Mouse (Mus musculus) induced T-regulatory cell, adult 2 months (primary cell): ENCODE results near the gene Slx4ip.

ENCODE experiments used
- DNase-seq: peaks from one replicate; pipeline ENCODE4 v3.0.0-alpha.2; 2012; ENCODE audit warnings: low read depth

The Slx4ip gene

DNA sequence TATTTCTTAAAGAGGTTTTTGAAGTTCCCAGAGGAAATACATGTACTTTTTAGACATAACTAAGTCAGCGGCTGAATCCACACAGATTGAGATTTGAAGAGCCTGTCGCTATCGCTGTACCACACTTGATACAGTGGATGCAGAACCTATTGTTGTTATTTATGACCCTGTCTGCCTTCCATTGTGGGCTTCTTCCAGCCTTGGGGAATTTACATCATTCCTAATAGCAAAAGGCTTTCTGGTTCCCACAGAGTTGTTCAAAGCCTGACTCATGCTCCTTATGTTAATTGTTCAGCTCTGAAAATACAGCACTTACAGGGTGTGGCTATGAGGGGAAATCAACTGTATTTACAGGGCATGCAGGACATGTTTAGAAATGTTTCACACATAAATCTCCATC is 173.5 kb downstream of the Slx4ip start:
- no peak for DNase-seq

DNA sequence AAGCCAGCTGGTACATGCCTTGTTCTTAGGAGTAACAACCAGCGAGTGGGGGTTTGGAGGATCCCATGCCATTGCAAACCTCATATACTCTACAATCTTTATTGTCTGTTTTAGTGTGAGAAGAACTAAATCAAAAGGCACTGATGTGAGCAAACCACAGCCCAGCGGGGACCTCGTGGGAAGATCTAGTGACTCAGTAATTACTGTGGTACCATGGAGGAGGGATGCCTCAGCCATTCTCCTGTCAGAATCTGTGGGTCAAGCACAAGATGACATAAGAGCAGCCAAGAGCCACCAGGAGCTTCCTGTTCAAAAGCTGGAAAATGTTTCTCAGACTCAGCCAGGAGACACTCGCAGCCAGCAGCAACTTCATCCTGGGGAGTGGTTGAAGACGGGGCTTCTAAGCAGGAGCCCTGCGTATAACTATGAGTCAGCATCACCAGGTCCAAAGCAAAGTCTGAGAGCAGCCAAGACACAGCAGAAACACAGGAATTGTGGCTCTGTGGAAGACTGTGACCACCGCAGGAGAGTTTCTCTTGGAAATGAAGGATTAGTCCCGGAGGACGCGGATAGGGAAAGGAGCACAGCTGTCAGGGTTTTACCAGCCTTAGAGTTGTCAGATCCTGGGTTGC is 176.6 kb downstream of the Slx4ip start:
- DNase-seq: no peak

DNA sequence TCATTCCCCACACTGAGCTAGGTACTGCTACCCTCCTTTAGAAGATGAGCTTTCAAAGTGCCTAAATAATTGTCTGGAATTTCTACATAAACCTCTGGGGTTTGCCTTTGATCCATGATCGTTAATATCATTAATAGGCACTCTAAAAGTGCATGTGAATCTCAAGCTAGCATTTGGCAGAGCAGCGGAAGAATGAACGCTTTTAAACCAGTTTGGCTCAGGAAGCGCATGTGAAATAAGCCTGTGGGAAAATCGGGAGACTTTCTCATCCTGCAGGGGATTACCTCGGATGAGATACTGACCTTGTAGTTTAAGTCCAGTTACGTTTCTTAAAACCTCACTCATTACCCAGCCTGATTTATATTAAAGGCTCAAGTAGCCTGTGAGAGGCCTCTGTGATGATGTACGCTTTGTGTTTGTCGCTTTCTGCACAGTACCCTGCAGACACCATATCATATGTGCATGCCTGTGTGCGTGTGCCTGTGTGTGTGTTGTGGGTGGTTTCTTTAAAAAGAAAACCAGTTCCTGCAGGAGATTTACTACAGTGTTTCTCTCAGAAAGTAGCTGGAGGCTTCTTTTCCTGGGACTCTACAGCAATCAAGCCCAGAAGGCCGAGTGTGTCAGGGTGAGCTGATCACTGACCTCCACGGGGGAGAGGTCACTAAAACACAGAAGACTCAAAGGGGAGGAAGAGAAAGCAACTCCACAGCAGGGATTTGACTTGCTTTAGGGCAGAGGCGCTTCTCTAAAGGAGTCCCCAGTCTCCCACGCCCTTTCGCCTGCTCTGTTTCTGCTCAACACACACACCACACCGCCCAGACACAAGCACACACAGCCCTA is 182.7 kb downstream of the Slx4ip start:
- no peak for DNase-seq

- no peak for DNase-seq
Observed at GRCm38 (mm10) chr2:137074313-137074620, 183.2 kb downstream of the Slx4ip start.

GRCm38 (mm10) chr2:137078771-137079170 is 187.8 kb downstream of the Slx4ip start:
- DNase-seq: no peak

DNA sequence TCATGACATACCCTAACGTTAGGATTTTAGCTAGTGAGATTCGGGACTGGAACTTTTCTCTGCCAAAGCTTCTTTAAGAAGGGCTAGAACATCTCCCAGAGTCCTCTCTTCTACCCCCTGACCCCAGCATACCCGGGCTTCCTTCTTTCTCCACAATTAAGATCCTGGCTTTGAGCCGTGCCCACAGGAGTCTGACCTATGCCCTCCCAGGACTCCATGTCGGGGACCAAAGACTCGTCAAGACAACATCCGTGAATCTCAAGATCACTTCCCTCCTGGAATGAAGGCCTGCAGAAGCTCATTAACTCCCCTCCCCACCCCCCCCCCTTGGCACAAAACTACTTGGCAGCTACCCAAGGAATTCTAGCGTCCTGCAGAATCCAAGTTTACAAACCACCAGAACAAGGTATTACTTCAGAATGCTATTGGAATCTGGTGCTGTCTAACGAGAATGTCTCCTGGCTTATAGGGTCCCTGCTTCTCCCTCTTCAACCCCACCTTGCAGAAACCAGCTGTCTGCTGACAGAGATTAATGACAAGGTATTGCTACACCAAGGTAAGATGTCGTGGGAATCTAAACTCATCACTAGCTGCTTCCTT is 188.8 kb downstream of the Slx4ip start:
- DNase-seq: no peak

DNA sequence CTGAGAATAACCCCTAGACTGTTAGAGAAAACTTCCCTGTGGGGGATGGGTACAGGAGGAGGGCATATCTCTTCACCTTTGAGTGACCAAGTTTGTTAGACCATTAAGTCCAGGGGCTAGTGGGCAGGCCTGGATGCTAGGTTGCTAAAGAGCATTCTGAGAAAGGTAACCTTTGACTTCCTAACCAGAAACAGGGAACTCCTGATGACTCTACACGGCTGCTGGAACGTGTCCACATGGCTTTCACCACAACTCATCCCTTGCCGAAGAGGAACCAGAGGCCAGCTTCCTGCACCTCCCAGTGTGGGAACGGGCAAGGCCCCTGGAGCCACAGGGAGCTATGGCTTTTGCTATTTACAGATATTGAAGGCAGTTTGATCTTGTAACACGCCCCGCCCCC is 189.4 kb downstream of the Slx4ip start:
- no peak for DNase-seq

GRCm38 (mm10) chr2:137081001-137081400 is 190.0 kb downstream of the Slx4ip start:
- DNase-seq: no peak

- DNase-seq: no peak
Observed at GRCm38 (mm10) chr2:137082896-137083620, 192.0 kb downstream of the Slx4ip start.

DNA sequence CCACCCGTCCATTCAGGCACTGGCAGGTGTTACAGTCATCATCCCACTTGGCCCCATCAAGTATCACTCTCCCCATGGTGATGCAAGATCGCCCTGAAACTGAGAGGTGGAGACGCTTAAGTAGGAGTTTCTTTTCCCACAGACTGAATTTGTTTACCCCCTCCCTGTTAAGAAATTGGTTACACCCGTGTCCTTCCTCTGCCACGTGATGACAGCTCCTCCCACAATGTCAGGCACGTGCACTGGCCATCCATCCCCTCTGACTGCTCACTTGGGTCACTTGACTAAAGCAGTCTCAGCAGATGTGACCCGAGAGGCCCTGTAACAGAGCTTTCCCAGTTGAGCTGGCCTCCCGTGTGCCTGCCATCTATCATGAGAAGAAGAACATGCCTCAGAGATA is 194.2 kb downstream of the Slx4ip start:
- no peak for DNase-seq

DNA sequence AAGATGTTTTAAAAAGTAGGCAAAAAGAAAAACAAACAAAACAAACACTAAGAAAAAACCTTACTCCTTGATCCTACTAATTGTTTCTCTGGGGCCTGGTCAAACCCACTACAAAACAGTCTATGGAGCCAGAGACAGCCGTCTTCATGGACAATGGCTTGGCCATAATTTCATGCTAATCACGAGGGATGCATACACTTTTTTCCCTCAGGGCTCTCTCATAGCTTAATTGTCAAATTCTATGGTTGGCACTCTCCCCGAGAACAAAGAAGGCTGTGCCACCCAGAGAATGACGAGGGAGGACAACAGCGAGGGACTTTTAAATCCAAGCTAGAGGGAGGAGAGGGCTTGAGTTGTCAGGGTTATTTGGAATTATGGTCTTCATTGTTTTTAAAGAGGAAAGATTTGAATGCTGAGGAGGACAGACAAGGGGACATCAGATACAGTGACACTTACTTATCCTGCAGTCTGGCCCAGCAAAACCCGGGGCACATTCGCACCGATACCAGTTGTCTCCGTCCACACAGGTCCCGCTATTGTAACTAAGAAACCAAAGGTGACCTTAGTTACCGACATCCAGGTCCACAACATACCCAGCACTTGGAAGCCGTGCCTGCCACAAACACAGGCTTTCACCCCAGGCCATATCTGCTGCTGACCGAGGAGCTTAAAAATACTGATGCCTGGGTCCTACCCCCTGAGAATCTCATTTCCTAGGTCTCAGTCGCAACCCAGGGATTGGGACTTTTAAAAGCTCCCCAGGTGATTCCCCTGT is 195.8 kb downstream of the Slx4ip start:
- DNase-seq: no peak

- no peak for DNase-seq
Observed at GRCm38 (mm10) chr2:137087705-137088104, 196.7 kb downstream of the Slx4ip start.

DNA sequence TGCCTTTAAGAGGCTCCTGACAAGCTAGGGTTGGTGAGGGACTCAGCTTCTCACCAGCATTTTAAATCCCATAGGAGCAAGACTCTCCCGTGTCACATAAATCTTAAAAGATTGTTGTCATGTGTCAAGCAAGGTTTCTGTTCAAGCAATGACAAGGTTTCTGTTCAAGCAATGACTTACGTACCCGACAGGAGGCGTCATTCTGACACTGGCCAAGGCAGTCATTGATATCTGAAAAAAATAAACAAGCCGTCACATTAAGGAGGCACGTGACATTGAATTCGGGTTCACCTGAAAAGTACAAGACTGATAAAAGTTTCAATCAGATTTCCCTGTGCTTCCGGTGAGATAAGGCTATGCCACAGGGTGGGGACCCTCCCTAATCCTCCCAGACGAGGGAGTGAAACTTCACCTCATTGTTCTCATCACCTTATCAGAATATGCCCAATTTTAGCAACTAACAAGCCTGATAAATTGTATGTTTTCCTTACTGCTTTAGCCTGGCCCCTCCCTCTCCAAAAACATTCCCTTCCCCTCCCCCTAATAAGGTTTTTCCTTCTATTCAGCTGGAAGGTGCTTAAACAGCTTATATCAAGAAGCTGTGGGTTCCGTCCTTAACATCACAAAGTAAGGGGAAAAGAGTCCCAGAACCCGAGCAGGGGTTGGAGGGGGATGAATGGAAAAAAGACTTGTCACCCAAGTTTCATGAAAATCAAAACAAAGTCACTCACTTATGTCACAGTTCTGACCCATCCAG is 200.9 kb downstream of the Slx4ip start:
- no peak for DNase-seq

DNA sequence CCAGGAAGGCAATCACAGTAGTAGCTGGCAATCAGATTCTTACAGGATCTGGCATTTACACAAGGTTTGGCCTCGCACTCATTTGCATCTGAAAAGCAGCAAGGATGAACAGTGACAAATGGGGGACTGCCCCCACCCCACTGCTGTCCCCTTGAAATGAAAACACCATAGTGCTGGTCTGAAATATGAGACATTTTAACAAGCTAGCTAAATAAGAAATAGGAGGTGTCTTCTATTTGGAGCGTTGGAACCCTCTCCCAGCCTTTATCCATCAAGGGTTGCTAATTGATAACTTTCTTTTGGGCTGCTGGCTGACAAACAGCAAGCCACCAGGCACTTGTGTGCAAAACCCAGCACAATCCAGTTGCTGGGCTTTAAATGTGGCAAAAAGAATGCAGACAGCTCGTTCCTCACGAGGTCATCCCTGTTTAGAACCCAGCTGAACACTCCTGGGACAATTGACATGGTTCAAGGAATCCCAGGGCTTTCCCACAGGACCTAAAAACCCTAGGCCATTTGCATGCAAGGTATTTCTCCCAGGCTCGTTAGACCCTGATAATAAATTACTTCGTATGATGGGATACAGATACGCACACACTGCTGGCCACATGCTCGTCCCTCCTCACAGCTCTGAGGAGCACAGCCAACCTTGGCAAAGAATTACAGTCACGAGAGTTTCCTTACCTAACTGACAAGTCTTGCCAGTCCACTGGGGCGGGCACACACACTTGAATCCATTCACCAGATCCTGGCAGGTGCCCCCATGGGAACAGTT is 201.7 kb downstream of the Slx4ip start:
- DNase-seq: no peak

- no peak for DNase-seq
Observed at GRCm38 (mm10) chr2:137093298-137093630, 202.2 kb downstream of the Slx4ip start.

GRCm38 (mm10) chr2:137094301-137094700 is 203.3 kb downstream of the Slx4ip start:
- no peak for DNase-seq

- DNase-seq: no peak
Observed at GRCm38 (mm10) chr2:137096981-137097460, 206.0 kb downstream of the Slx4ip start.

DNA sequence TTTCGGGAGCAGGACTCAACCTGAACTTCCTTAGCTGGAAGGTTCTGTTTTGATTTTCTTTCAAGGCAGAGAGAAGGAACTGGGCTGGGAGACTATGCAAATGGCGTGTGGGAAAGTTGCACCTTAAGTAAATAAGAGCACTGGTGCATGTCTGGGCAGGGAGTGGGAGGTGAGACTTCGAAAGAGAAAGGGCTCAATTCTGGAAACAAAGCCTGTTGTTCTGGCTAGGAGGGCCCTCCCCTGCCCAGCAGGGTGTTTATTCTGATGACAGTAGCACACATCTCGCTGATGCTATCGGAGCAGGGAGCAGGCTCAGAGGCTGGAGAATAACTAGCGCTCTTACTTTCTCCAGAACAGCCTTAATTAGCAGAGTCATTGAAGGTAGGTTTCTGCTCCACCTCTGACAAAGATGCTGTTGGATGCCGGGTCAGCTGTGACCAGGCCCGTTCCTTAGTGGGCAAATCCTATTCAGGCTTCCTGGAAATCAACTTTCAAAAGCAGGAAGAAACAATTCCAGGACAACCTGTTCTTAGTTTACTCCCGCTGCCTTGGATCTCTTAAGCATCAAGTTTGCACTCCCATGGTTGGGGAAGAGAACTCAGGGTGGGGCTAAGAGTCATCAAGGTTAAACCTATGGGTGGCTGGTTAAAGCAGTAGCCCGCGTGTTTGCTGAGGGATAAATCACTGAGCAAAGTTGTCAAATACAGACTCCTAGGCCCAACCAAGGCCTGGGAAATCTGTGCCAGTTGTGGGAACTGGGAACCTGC is 207.4 kb downstream of the Slx4ip start:
- DNase-seq: no peak

DNA sequence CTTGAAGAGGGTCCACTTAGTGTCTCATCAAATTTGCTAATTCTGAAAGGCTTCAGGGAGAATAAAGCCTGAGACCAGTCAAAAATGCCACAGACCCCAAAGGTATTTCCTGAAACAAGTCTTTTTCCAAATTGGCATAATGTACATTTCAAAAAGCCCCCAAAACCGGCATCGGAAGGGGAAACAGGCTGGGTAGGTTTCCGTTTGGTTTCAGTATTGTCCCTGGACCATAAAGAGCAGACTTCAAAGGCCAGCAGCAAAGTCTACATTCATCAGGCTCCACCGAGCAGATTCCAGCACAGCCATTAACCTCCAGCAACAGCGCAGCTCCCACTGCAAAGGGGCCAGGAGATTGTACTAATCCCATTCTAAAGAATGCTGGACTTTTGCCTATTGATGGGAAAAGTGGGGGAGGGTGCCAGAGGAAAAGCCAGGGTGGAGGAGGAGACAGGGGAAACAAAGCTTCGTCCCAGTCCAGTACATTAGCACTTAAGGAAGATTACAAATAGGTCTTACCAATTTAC is 208.3 kb downstream of the Slx4ip start:
- no peak for DNase-seq
